In genomic region chr7:142335151-142335550, GRCm38 (mm10) we compare ENCODE assay signal across 20 mouse cellular contexts. TPM values are rescaled to one million over a fixed set of nuclear protein-coding genes. Genes with fewer than 3 reads are reported as not detected.
DNase-seq lines count a peak whose midpoint lies in the region; ATAC-seq and TF ChIP-seq lines count a peak whose summit lies in the region.
"Had no signal": no experiment of that assay in that cellular context is flagged by ENCODE, and none has a peak within 500 bp of the region (broad histone marks: within the 10 kb centered on the region; RNA-seq: fewer than 3 reads in every experiment).

No protein-coding gene starts in this region.

- H3K9me3 ChIP-seq in forebrain, embryonic 10.5 days = no peaks in the 10 kb centered on the region
- no peaks in the 10 kb centered on the region for H3K9me3 ChIP-seq in forebrain, embryonic 11.5 days (ENCODE audit: control insufficient read depth, low read length)
- H3K9me3 ChIP-seq: stomach, embryonic 15.5 days had no signal

- H3K4me1 ChIP-seq in forebrain, embryonic 10.5 days = 0 out of 2 replicates have a peak, but pooled peaks cover 5% of the 10 kb centered on the region
- no peaks in the 10 kb centered on the region for H3K4me1 ChIP-seq in forebrain, embryonic 11.5 days (replicated peaks; ENCODE audit: control insufficient read depth, insufficient read depth, low read length)

- H3K4me2 ChIP-seq in forebrain, embryonic 11.5 days (ENCODE audit: low read depth, low read length, severe bottlenecking) = no peak overlapping the region
- H3K4me2 ChIP-seq: stomach, embryonic 15.5 days had no signal

- ATAC-seq in forebrain, embryonic 11.5 days (replicated peaks; ENCODE audit: low FRiP score) = no peak

- 0 out of 2 replicates have a peak overlapping the region, but pooled peaks have one; percentile 44 for H3K27ac ChIP-seq in forebrain, embryonic 10.5 days
- no peak overlapping the region for H3K27ac ChIP-seq in forebrain, embryonic 11.5 days (ENCODE audit: low read depth, low read length)
- no peak overlapping the region for H3K27ac ChIP-seq in left cerebral cortex, adult 2 months
- H3K27ac ChIP-seq: stomach, embryonic 15.5 days had no signal

- no peak for TF ChIP-seq CTCF in left cerebral cortex, adult 2 months (IDR thresholded peaks at IDR 0.05)

- H3K9ac ChIP-seq in forebrain, embryonic 11.5 days (ENCODE audit: low read length) = no peak overlapping the region
- H3K9ac ChIP-seq: stomach, embryonic 15.5 days had no signal

- intact Hi-C loops in left cerebral cortex, postnatal 4 days (cut with DNase I) = no loop called here
- intact Hi-C loops in left cerebral cortex, adult 2 months (cut with DNase I) = loop anchor here (2.0 kb wide), 1 partner anchor 198 kb away; the partner anchor contains the start of gene Mrpl23

- H3K27me3 ChIP-seq in forebrain, embryonic 10.5 days (ENCODE audit: poor library complexity, severe bottlenecking) = 0 out of 2 replicates have a peak, but pooled peaks cover 15% of the 10 kb centered on the region
- no peaks in the 10 kb centered on the region for H3K27me3 ChIP-seq in forebrain, embryonic 11.5 days (ENCODE audit: control insufficient read depth, insufficient read depth, low read length)
- H3K27me3 ChIP-seq: stomach, embryonic 15.5 days had no signal

- WGBS in forebrain, embryonic 10.5 days = 86% methylated on average over 8 of the region's 8 CpGs
- WGBS in forebrain, embryonic 11.5 days = 87% methylated on average over 8 of the region's 8 CpGs

- H3K36me3 ChIP-seq in forebrain, embryonic 10.5 days (replicated peaks) = no peaks in the 10 kb centered on the region
- H3K36me3 ChIP-seq in forebrain, embryonic 11.5 days (ENCODE audit: control insufficient read depth, insufficient read depth, low read length) = no peaks in the 10 kb centered on the region
- H3K36me3 ChIP-seq: stomach, embryonic 15.5 days had no signal

- DNase-seq in forebrain, embryonic 10.5 days (ENCODE audit: extremely low spot score, low spot score) = no peak
- DNase-seq in forebrain, embryonic 11.5 days (ENCODE audit: low spot score) = no peak
- DNase-seq in left cerebral cortex, postnatal 4 days = peak; percentile 95
- no peak for DNase-seq in left cerebral cortex, adult 2 months (ENCODE audit: extremely low spot score in 1 of 2, low spot score in 2 of 2)
- peak; percentile 95 for DNase-seq in brain, adult 2 months (ENCODE audit: low read depth, low spot score)
- peak; percentile 95 to 98 for DNase-seq in cerebellum, postnatal 14 days
- no peak for DNase-seq in kidney, postnatal 4 days
- DNase-seq in layer of hippocampus, adult 11-12 months (ENCODE audit: low spot score) = no peak
- DNase-seq: adrenal gland, postnatal 36 days; gastrocnemius, postnatal 36 days; heart, postnatal 10 days; kidney, adult 11 months; retina, postnatal 1 day had no signal

- H3K4me3 ChIP-seq in forebrain, embryonic 10.5 days = no peak overlapping the region
- no peak overlapping the region for H3K4me3 ChIP-seq in forebrain, embryonic 11.5 days (ENCODE audit: low read depth, low read length)
- H3K4me3 ChIP-seq in left cerebral cortex, adult 2 months = no peak overlapping the region
- H3K4me3 ChIP-seq: stomach, embryonic 15.5 days had no signal

RNA-seq across cellular contexts. Expression of gene Krtap5-4, which starts 31.8 kb away (rescaled TPM):
- polyA plus RNA-seq in forebrain, embryonic 10.5 days (2016; fragmentation: Nextera tagmentation; extraction: Ambion mirVana) = not detected in 2 replicates
- not detected in 2 replicates for polyA plus RNA-seq in forebrain, embryonic 11.5 days (2014; fragmentation: Nextera tagmentation; extraction: Ambion mirVana)
- not detected for total RNA-seq in left cerebral cortex, postnatal 4 days (2021)
- not detected for total RNA-seq in left cerebral cortex, adult 2 months (2021)
- total RNA-seq: adrenal gland, postnatal 36 days; gastrocnemius, postnatal 36 days; heart, postnatal 10 days; layer of hippocampus, adult 18-20 months; left cerebral cortex, postnatal 36 days; megakaryocyte progenitor cell, adult 5-6 weeks had no signal
- polyA plus RNA-seq: cortical plate, adult 2 months; liver, embryonic 16.5 days; neural tube, embryonic 11.5 days; stomach, embryonic 15.5 days had no signal

RNA-seq across cellular contexts. Expression of gene Krtap5-1, which starts 38.2 kb away (rescaled TPM):
- polyA plus RNA-seq in forebrain, embryonic 10.5 days (2016; fragmentation: Nextera tagmentation; extraction: Ambion mirVana) = not detected in 2 replicates
- not detected in 2 replicates for polyA plus RNA-seq in forebrain, embryonic 11.5 days (2014; fragmentation: Nextera tagmentation; extraction: Ambion mirVana)
- not detected for total RNA-seq in left cerebral cortex, postnatal 4 days (2021)
- not detected for total RNA-seq in left cerebral cortex, adult 2 months (2021)
- total RNA-seq: adrenal gland, postnatal 36 days; gastrocnemius, postnatal 36 days; heart, postnatal 10 days; layer of hippocampus, adult 18-20 months; left cerebral cortex, postnatal 36 days; megakaryocyte progenitor cell, adult 5-6 weeks had no signal
- polyA plus RNA-seq: cortical plate, adult 2 months; liver, embryonic 16.5 days; neural tube, embryonic 11.5 days; stomach, embryonic 15.5 days had no signal

RNA-seq across cellular contexts. Expression of gene Ifitm10, which starts 38.4 kb away (rescaled TPM):
- 0.51 and 1.00 TPM in 2 replicates for polyA plus RNA-seq in forebrain, embryonic 10.5 days (2016; fragmentation: Nextera tagmentation; extraction: Ambion mirVana)
- polyA plus RNA-seq in forebrain, embryonic 11.5 days (2014; fragmentation: Nextera tagmentation; extraction: Ambion mirVana) = 0.24 and 0.32 TPM in 2 replicates
- total RNA-seq in left cerebral cortex, postnatal 4 days (2021) = 1 to 10 TPM; 6.3 to 9.4 TPM
- total RNA-seq in left cerebral cortex, adult 2 months (2021) = 10 to 100 TPM; 31.4 to 36.1 TPM
- total RNA-seq: megakaryocyte progenitor cell, adult 5-6 weeks had no signal
- polyA plus RNA-seq: neural tube, embryonic 11.5 days had no signal

RNA-seq across cellular contexts. Expression of gene Gm49369, which starts 47.3 kb away (rescaled TPM):
- not detected in 2 replicates for polyA plus RNA-seq in forebrain, embryonic 10.5 days (2016; fragmentation: Nextera tagmentation; extraction: Ambion mirVana)
- polyA plus RNA-seq in forebrain, embryonic 11.5 days (2014; fragmentation: Nextera tagmentation; extraction: Ambion mirVana) = not detected in 2 replicates
- total RNA-seq in left cerebral cortex, postnatal 4 days (2021) = 1 to 10 TPM in 1 of 2 experiments, not detected in 1; 5.0 TPM
- 1 to 10 TPM; 4.3 to 4.5 TPM for total RNA-seq in left cerebral cortex, adult 2 months (2021)
- polyA plus RNA-seq: neural tube, embryonic 11.5 days had no signal

RNA-seq across cellular contexts. Expression of gene Ctsd, which starts 52.7 kb away (rescaled TPM):
- polyA plus RNA-seq in forebrain, embryonic 10.5 days (2016; fragmentation: Nextera tagmentation; extraction: Ambion mirVana) = 135 and 142 TPM in 2 replicates
- 129 and 147 TPM in 2 replicates for polyA plus RNA-seq in forebrain, embryonic 11.5 days (2014; fragmentation: Nextera tagmentation; extraction: Ambion mirVana)
- total RNA-seq in left cerebral cortex, postnatal 4 days (2021) = 100 to 1,000 TPM; 133 to 157 TPM
- total RNA-seq in left cerebral cortex, adult 2 months (2021) = 100 to 1,000 TPM; 304 TPM

Comparison
In these comparisons a context has a peak if more than half of its experiments do, and no peak if none do; other contexts are left out.
1. DNase-seq: peak in left cerebral cortex, postnatal 4 days (single experiment), brain, adult 2 months (single experiment) and cerebellum, postnatal 14 days (2 of 2); none in forebrain, embryonic 10.5 days (single experiment), forebrain, embryonic 11.5 days (single experiment), left cerebral cortex, adult 2 months (0 of 2), kidney, postnatal 4 days (0 of 2) and layer of hippocampus, adult 11-12 months (single experiment).